Mouse (Mus musculus) embryonic facial prominence, embryonic 14.5 days (tissue): ENCODE data around the gene H2afx. TPM values are rescaled to one million over a fixed set of nuclear protein-coding genes. Genes with fewer than 3 reads are reported as not detected.

Experiments
- ATAC-seq: fragments of 200-750 bp; cut with Nextera tagmentation; 2 replicates; pipeline ENCODE4 v1.8.0; 2017; ENCODE audit warnings: low read depth, moderate number of reproducible peaks, moderate TSS enrichment
- DNase-seq: peaks from one replicate; pipeline ENCODE4 v3.0.0-alpha.2; 2015; ENCODE audit warnings: low spot score
- H3K27ac ChIP-seq: fragments of 300-500 bp; sonication (generic); replicated peaks from 2 replicates; pipeline ENCODE4 v1.5.1; 2014; ENCODE audit warnings: low read depth, mild to moderate bottlenecking, low read length, moderate library complexity
- H3K27me3 ChIP-seq: fragments of 300-500 bp; sonication (generic); replicated peaks from 2 replicates; pipeline ENCODE4 v1.6.1; 2014; ENCODE audit warnings: low read length; ENCODE audit not compliant: control insufficient read depth, insufficient read depth
- H3K36me3 ChIP-seq: fragments of 300-500 bp; sonication (generic); 2 replicates; pipeline ENCODE4 v1.6.1; 2014; ENCODE audit warnings: low read length, mixed read lengths; ENCODE audit not compliant: control insufficient read depth, insufficient read depth
- H3K4me1 ChIP-seq: fragments of 300-500 bp; sonication (generic); 2 replicates; pipeline ENCODE4 v1.6.1; 2014; ENCODE audit warnings: antibody characterized with exemption, low read length; ENCODE audit not compliant: control insufficient read depth, insufficient read depth
- H3K4me2 ChIP-seq: fragments of 300-500 bp; sonication (generic); 2 replicates; pipeline ENCODE4 v1.6.1; 2014; ENCODE audit warnings: low read depth, mild to moderate bottlenecking, low read length, moderate library complexity, mixed read lengths
- H3K4me3 ChIP-seq: fragments of 300-500 bp; sonication (generic); 2 replicates; pipeline ENCODE4 v1.5.1; 2014; ENCODE audit warnings: low read depth, mild to moderate bottlenecking, low read length
- H3K9ac ChIP-seq: fragments of 300-500 bp; sonication (generic); 2 replicates; pipeline ENCODE4 v1.6.1; 2014; ENCODE audit warnings: low read depth, mild to moderate bottlenecking, low read length, moderate library complexity, mixed read lengths
- H3K9me3 ChIP-seq: fragments of 300-500 bp; sonication (generic); 2 replicates; pipeline ENCODE4 v1.6.1; 2016; ENCODE audit warnings: low read length; ENCODE audit not compliant: control insufficient read depth
- WGBS: fragments of 180-500 bp; shearing (Covaris S2); extraction: QIAGEN DNeasy Blood & Tissue Kit; methylation state at CpG from one replicate; pipeline ENCODE4 v1.1.7; 2014; 5-methylcytosine and 5-hydroxymethylcytosine counted together
- polyA plus RNA-seq: library from polyadenylated mRNA; unstranded; fragments of >200 nt; fragmentation: Nextera tagmentation; extraction: Ambion mirVana; gene quantifications from 2 replicates; pipeline ENCODE4 v1.2.1, GENCODE M21; 2014

Gene H2afx
- polyA plus RNA-seq, 1 experiment from 2014 or later: 202 TPM

DNA sequence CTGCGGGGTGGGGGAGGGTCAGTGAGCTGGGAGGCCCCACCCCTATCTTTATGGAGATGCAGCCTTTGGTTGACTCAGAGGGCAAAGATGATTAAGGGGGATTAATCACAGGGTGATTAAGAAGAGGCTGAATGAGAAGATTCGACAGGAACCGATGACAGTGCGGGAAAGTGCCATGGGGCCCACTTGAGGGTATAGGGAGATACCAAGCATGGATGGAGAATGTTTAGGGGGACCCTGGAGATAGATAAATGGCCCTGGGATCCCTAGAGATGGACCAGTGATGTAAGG, 20.3 kb upstream of the H2afx start:
- Histone ChIP-seq H3K4me1 (peaks cover 10% of the 10 kb centered on the region), H3K27ac (no peak overlapping the region), H3K9me3 (no peaks in the 10 kb centered on the region), H3K4me2 (no peak overlapping the region), H3K36me3 (peaks cover 52% of the 10 kb centered on the region), H3K9ac (no peak overlapping the region), H3K27me3 (no peaks in the 10 kb centered on the region), H3K4me3 (no peak overlapping the region)
- no peak for ATAC-seq
- WGBS: 76% methylated on average over 4 of the region's 4 CpGs
- no peak for DNase-seq

GRCm38 (mm10) chr9:44314910-44315309, 19.6 kb upstream of the H2afx start:
- no peak overlapping the region for H3K4me2 ChIP-seq
- no peak overlapping the region for H3K9ac ChIP-seq
- no peak for ATAC-seq
- H3K4me1 ChIP-seq: peaks cover 13% of the 10 kb centered on the region
- no peaks in the 10 kb centered on the region for H3K9me3 ChIP-seq
- 94% methylated on average over 18 of the region's 18 CpGs for WGBS
- H3K4me3 ChIP-seq: no peak overlapping the region
- no peak overlapping the region for H3K27ac ChIP-seq
- peaks cover 52% of the 10 kb centered on the region for H3K36me3 ChIP-seq
- H3K27me3 ChIP-seq: no peaks in the 10 kb centered on the region
- DNase-seq: no peak

- H3K27ac ChIP-seq: no peak overlapping the region
- H3K4me2 ChIP-seq: no peak overlapping the region
- DNase-seq (no peak), ATAC-seq (no peak)
- H3K4me1 ChIP-seq: peaks cover 13% of the 10 kb centered on the region
- no peaks in the 10 kb centered on the region for H3K27me3 ChIP-seq
- H3K9ac ChIP-seq: no peak overlapping the region
- WGBS: 73% methylated on average over 4 of the region's 4 CpGs
- peaks cover 44% of the 10 kb centered on the region for H3K36me3 ChIP-seq
- H3K9me3 ChIP-seq: no peaks in the 10 kb centered on the region
- no peak overlapping the region for H3K4me3 ChIP-seq
Measured at GRCm38 (mm10) chr9:44317452-44317851, 17.0 kb upstream of the H2afx start.

DNA sequence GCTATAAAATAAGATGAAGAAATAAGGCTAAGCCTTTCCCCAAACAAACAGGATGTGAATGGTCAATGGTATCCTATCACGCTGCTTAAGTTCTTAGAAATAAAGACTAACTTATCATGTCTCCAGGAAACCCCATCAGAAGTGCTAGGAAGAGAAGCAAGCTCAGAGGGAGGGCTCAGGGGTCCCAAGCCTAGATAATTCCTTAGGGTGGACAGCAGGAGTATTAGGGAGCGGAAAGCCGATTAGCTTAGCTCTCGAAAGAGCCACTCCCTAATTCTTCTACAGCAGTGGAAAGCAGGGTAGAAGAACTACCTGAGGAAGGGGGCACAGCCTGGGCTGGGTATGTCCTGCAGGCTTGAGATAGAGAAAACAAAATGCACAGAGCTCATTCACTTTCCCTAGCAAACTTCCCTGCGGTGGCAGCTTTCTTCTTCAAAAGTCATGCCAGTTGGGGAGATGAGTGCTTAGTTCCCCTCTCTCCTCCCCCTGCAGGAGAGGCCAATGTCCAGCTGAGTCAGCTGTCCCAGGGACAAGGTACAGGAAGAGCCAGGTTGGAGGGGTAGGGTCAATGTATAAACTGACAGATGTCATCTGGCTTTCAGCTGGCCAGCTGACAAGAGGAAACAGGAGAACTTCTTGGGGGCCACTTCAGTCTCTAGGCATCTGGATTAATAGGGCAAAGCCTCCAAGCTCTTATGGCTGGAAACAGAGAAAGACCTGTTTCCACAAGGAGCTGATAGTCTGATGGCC, 16.2 kb upstream of the H2afx start:
- Histone ChIP-seq H3K27me3 (no peaks in the 10 kb centered on the region), H3K4me2 (peak overlapping the region; percentile 96), H3K9ac (peak overlapping the region; percentile 87), H3K4me3 (peak overlapping the region; percentile 92; the same call in 1 of the 2 replicates), H3K36me3 (peaks cover 36% of the 10 kb centered on the region), H3K4me1 (peaks cover 13% of the 10 kb centered on the region), H3K27ac (no peak overlapping the region), H3K9me3 (no peaks in the 10 kb centered on the region)
- DNase-seq (no peak), ATAC-seq (no peak)
- WGBS: 64% methylated on average over 5 of the region's 5 CpGs

- Histone ChIP-seq H3K36me3 (peaks cover 31% of the 10 kb centered on the region), H3K4me2 (peak overlapping the region; percentile 96), H3K27ac (no peak overlapping the region), H3K9me3 (no peaks in the 10 kb centered on the region), H3K27me3 (no peaks in the 10 kb centered on the region), H3K9ac (peak overlapping the region; percentile 87), H3K4me3 (peak overlapping the region; percentile 92), H3K4me1 (peaks cover 13% of the 10 kb centered on the region)
- DNase-seq (no peak), ATAC-seq (no peak)
- WGBS: 34% methylated on average over 3 of the region's 3 CpGs
Measured at GRCm38 (mm10) chr9:44318826-44319095, 15.7 kb upstream of the H2afx start.

- H3K36me3 ChIP-seq: peaks cover 26% of the 10 kb centered on the region
- no peaks in the 10 kb centered on the region for H3K27me3 ChIP-seq
- peak overlapping the region; percentile 44 for H3K27ac ChIP-seq
- H3K9me3 ChIP-seq: no peaks in the 10 kb centered on the region
- H3K4me3 ChIP-seq: peak overlapping the region; percentile 92
- H3K4me1 ChIP-seq: peaks cover 13% of the 10 kb centered on the region
- peak overlapping the region; percentile 87 for H3K9ac ChIP-seq
- peak; percentile 27 for DNase-seq
- peak overlapping the region; percentile 96 for H3K4me2 ChIP-seq
- ATAC-seq: peak; percentile 2; the same call in 1 of the 2 replicates
- 2% methylated on average over 23 of the region's 37 CpGs for WGBS
Measured at GRCm38 (mm10) chr9:44319105-44319886, 15.2 kb upstream of the H2afx start.

GRCm38 (mm10) chr9:44319887-44320798, 14.4 kb upstream of the H2afx start, which contains the start of gene C2cd2l:
TSS of gene C2cd2l (minus strand) at chr9:44320285.
- peak within 1 kb of the TSS; percentile 87 for H3K9ac ChIP-seq
- DNase-seq: peak; percentile 99
- H3K36me3 ChIP-seq: peaks cover 17% of the 10 kb centered on the region
- no peaks in the 10 kb centered on the region for H3K27me3 ChIP-seq
- peak within 1 kb of the TSS; percentile 70 for H3K27ac ChIP-seq
- H3K4me1 ChIP-seq: peaks cover 13% of the 10 kb centered on the region
- H3K9me3 ChIP-seq: no peaks in the 10 kb centered on the region
- under 1% methylated on average over 40 of the region's 67 CpGs for WGBS
- ATAC-seq: peak; percentile 98
- H3K4me3 ChIP-seq: peak within 1 kb of the TSS; percentile 92
- H3K4me2 ChIP-seq: peak within 1 kb of the TSS; percentile 96

- DNase-seq (peak; percentile 19), ATAC-seq (peak; percentile 23; the same call in 1 of the 2 replicates)
- H3K27me3 ChIP-seq: no peaks in the 10 kb centered on the region
- H3K4me1 ChIP-seq: peaks cover 13% of the 10 kb centered on the region
- WGBS: 19% methylated on average over 6 of the region's 6 CpGs
- H3K9ac ChIP-seq: peak overlapping the region; percentile 87
- peaks cover 11% of the 10 kb centered on the region for H3K36me3 ChIP-seq
- peak overlapping the region; percentile 92 for H3K4me3 ChIP-seq
- peak overlapping the region; percentile 70 for H3K27ac ChIP-seq
- H3K4me2 ChIP-seq: peak overlapping the region; percentile 96
- H3K9me3 ChIP-seq: no peaks in the 10 kb centered on the region
Measured at GRCm38 (mm10) chr9:44320799-44321133, 13.7 kb upstream of the H2afx start.
